Mouse (Mus musculus) embryonic fibroblast, embryonic 13.5 days (primary cell): Measurements from ENCODE around the gene Camta1. TPM values are rescaled to one million over a fixed set of nuclear protein-coding genes. Genes with fewer than 3 reads are reported as not detected.
"Not testable (repeated sequence)": the region's sequence is repeated elsewhere in the genome, so short reads cannot be mapped to it uniquely, and the experiment has no call there.

Experiments
- H3K27ac ChIP-seq: 2 replicates; pipeline ENCODE4 v1.5.1; 2012; ENCODE audit warnings: low read length, control low read depth, inconsistent platforms; ENCODE audit not compliant: insufficient read depth
- H3K4me1 ChIP-seq: 2 replicates; pipeline ENCODE4 v1.6.1; 2011; ENCODE audit warnings: low read length; ENCODE audit not compliant: control insufficient read depth, insufficient read depth
- H3K4me3 ChIP-seq: 2 replicates; pipeline ENCODE4 v1.5.1; 2011; ENCODE audit warnings: mild to moderate bottlenecking, control low read depth, low read length; ENCODE audit not compliant: insufficient read depth
- CTCF ChIP-seq: IDR thresholded peaks from 2 replicates; pipeline ENCODE4 v1.5.1; 2011; ENCODE audit warnings: mild to moderate bottlenecking, control low read depth, low read length, moderate library complexity, borderline replicate concordance; ENCODE audit not compliant: insufficient read depth
- POLR2A ChIP-seq: IDR thresholded peaks from 2 replicates; pipeline ENCODE4 v1.6.1; 2011; ENCODE audit warnings: low read depth, mild to moderate bottlenecking, control low read depth, low read length, moderate library complexity
- polyA plus RNA-seq: library from polyadenylated mRNA; stranded (reverse); fragments of >200 nt; gene quantifications from 2 replicates; pipeline ENCODE4 v1.2.4, GENCODE M21; 2011; ENCODE audit warnings: low read depth; ENCODE audit not compliant: missing spikeins, insufficient read length

Gene Camta1
- polyA plus RNA-seq, 1 experiment, result 53.4 TPM

GRCm38 (mm10) chr4:150889955-150890315 is 971.7 kb downstream of the Camta1 start:
- Histone ChIP-seq H3K27ac (no peak overlapping the region), H3K4me1 (no peaks in the 10 kb centered on the region), H3K4me3 (no peak overlapping the region)
- TF ChIP-seq CTCF, result no peak
- no peak for TF ChIP-seq POLR2A

GRCm38 (mm10) chr4:150889273-150889954 is 972.3 kb downstream of the Camta1 start:
- no peak overlapping the region for H3K4me3 ChIP-seq
- H3K27ac ChIP-seq, result no peak overlapping the region
- no peak for TF ChIP-seq CTCF
- H3K4me1 ChIP-seq, result no peaks in the 10 kb centered on the region

GRCm38 (mm10) chr4:150888492-150888891 is 973.2 kb downstream of the Camta1 start:
- Histone ChIP-seq H3K4me1 (no peaks in the 10 kb centered on the region), H3K4me3 (no peak overlapping the region), H3K27ac (no peak overlapping the region)
- no peak for TF ChIP-seq POLR2A
- no peak for TF ChIP-seq CTCF

- H3K4me1 ChIP-seq, result no peaks in the 10 kb centered on the region
- H3K27ac ChIP-seq, result no peak overlapping the region
- H3K4me3 ChIP-seq, result no peak overlapping the region
- TF ChIP-seq CTCF (no peak), POLR2A (no peak)
Observed at GRCm38 (mm10) chr4:150887903-150888302, 973.8 kb downstream of the Camta1 start.

GRCm38 (mm10) chr4:150882632-150883031 is 979.0 kb downstream of the Camta1 start:
- H3K4me1 ChIP-seq, result no peaks in the 10 kb centered on the region
- H3K4me3 ChIP-seq, result no peak overlapping the region
- H3K27ac ChIP-seq, result no peak overlapping the region
- TF ChIP-seq CTCF, result no peak
- TF ChIP-seq POLR2A, result no peak

- Histone ChIP-seq H3K4me1 (no peaks in the 10 kb centered on the region), H3K27ac (no peak overlapping the region), H3K4me3 (no peak overlapping the region)
- TF ChIP-seq CTCF (no peak), POLR2A (no peak)
Observed at GRCm38 (mm10) chr4:150880364-150880763, 981.3 kb downstream of the Camta1 start.

- H3K4me1 ChIP-seq, result no peaks in the 10 kb centered on the region
- H3K4me3 ChIP-seq, result no peak overlapping the region
- no peak overlapping the region for H3K27ac ChIP-seq
- no peak for TF ChIP-seq CTCF
- TF ChIP-seq POLR2A, result no peak
Observed at GRCm38 (mm10) chr4:150879631-150880030, 982.0 kb downstream of the Camta1 start.

- Histone ChIP-seq H3K4me1 (peaks cover 11% of the 10 kb centered on the region), H3K4me3 (no peak overlapping the region), H3K27ac (no peak overlapping the region)
- TF ChIP-seq CTCF, result no peak
Observed at GRCm38 (mm10) chr4:150875393-150875792, 986.3 kb downstream of the Camta1 start.

GRCm38 (mm10) chr4:150874416-150874815 is 987.3 kb downstream of the Camta1 start:
- not testable (repeated sequence) for H3K4me3 ChIP-seq, H3K27ac ChIP-seq
- peaks cover 16% of the 10 kb centered on the region for H3K4me1 ChIP-seq

- TF ChIP-seq CTCF, result no peak
- TF ChIP-seq POLR2A, result no peak
- Histone ChIP-seq H3K4me3 (no peak overlapping the region), H3K27ac (no peak overlapping the region), H3K4me1 (peaks cover 19% of the 10 kb centered on the region)
Observed at GRCm38 (mm10) chr4:150872681-150873080, 989.0 kb downstream of the Camta1 start.

GRCm38 (mm10) chr4:150872139-150872651 is 989.5 kb downstream of the Camta1 start:
- TF ChIP-seq POLR2A (no peak), CTCF (no peak)
- Histone ChIP-seq H3K4me3 (no peak overlapping the region), H3K27ac (peak overlapping the region; percentile 15; the same call in 1 of the 2 replicates), H3K4me1 (peaks cover 19% of the 10 kb centered on the region)
